Mouse (Mus musculus): Measurements from ENCODE around the gene Actn4. TPM values are rescaled to one million over a fixed set of nuclear protein-coding genes. Genes with fewer than 3 reads are reported as not detected.
"Not testable (repeated sequence)": the region's sequence is repeated elsewhere in the genome, so short reads cannot be mapped to it uniquely, and the experiment has no call there.

Gene Actn4
- total RNA-seq, 2 experiments from 2014 or later = 180 to 203 TPM

DNA sequence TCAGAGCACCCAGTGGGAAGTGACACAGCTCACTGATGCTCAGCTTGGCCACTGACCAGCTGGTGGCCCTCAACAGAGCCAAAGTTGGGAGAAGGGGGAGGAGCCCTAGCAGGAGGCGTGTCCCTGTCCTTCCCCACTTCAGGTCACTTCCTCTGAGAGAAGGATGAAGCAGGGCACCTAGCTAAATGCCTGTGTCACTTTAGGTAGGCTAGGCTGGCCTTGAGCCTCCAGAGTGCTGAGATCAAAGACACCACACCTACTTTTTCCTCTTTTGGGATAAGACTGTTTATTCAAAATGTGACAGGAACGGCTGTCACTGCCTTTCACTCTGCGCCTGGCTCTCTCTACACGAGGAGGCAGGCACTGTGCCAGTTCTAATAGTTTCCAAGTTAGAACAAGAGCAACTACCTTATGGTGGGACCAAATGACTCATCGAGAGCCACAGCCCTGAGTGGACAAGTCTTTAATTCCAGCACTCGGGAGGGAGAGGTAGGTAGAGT lies 9.7 kb upstream of the Actn4 start:
- intact Hi-C loops (cut with DNase I) = loop anchor here (5.0 kb wide), 1 partner anchor 175 kb away; no protein-coding TSS in a partner anchor
- DNase-seq (ENCODE audit: low spot score in 2 of 2) = no peak

DNA sequence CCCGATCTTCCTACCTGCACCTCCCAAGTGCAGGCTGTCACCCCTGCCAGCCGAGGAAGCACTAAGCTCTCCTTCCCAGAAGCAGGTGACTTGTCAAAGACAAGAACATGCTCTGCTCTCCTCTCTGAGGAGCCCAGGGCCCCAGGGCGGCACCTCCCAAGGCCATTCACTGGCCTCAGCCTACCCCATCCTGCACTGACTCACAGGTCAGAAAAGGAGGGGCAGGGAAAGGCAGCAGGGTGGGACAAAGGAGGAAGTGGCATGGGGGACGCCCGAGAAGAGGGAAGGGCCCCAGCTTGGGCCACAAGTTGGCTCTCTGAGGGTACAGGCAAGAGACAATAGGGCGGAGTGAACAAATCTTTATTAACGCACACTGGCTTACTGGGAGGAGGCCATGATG lies 8.9 kb upstream of the Actn4 start:
- no peak for DNase-seq (ENCODE audit: low spot score in 2 of 2)
- intact Hi-C loops (cut with DNase I) = loop anchor here (5.0 kb wide), 1 partner anchor 174 kb away; no protein-coding TSS in a partner anchor

GRCm38 (mm10) chr7:28969672-28970394 lies 7.7 kb upstream of the Actn4 start:
- intact Hi-C loops (cut with DNase I) = loop anchor here (5.0 kb wide), 1 partner anchor 173 kb away; no protein-coding TSS in a partner anchor
- DNase-seq (ENCODE audit: low spot score in 2 of 2) = no peak

- DNase-seq (ENCODE audit: low spot score in 2 of 2) = no peak
- intact Hi-C loops (cut with DNase I) = no loop called here
Measured at GRCm38 (mm10) chr7:28969271-28969670, 7.1 kb upstream of the Actn4 start.

- intact Hi-C loops (cut with DNase I); DNase-seq (ENCODE audit: low spot score in 2 of 2): not testable (repeated sequence)
Measured at GRCm38 (mm10) chr7:28968120-28968519, 6.0 kb upstream of the Actn4 start.

- intact Hi-C loops (cut with DNase I) = no loop called here
- no peak for DNase-seq (ENCODE audit: low spot score in 2 of 2)
Measured at GRCm38 (mm10) chr7:28966751-28967505, 4.8 kb upstream of the Actn4 start.

DNA sequence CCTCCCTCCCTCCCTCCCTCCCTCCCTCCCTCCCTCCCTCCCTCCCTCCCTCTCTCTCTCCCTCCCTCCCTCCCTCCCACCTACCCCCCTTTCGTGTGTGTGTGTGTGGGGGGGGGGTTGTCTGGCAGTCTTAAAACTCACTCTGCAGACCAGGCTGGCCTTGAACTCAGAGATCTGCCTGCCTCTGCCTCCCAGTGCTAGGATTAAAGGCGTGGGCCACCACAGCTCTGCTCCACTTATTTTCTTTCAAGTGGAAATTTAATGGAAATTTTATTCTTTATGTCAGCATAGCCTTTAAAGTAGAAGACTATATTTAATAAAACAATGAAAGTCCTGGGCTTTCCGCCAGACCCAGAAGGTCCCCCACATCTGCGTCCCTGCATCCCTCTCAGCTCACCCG lies 4.0 kb upstream of the Actn4 start:
- DNase-seq (ENCODE audit: low spot score in 2 of 2) = no peak
- intact Hi-C loops (cut with DNase I) = no loop called here

GRCm38 (mm10) chr7:28965346-28965840 lies 3.3 kb upstream of the Actn4 start:
- intact Hi-C loops (cut with DNase I) = no loop called here
- no peak for DNase-seq (ENCODE audit: low spot score in 2 of 2)

DNA sequence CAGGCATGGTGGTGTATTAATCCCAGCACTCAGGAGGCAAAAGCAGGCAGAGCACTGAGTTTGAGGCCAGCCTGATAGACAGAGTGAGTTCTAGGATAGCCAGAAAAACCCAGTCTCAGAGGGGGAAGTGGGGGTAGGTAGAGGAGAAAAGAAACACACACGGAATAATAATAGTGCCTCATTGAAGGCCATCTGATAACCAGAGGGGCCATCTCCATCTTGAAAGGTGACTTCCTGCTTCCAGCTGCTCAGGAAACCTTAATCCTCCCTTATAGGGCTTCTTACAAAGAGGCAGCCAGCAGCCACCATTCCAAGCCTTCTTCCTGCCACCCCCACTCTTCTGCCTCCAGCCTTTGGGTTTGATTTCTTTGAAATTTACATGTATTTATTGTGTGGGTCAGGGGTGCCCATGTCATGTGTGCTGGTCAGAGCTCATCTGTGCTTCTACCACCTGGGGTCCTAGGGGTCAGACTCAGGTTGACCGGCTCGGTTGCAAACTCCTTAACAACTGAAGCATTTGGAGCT lies 1.3 kb upstream of the Actn4 start:
- intact Hi-C loops (cut with DNase I) = loop anchor here (2.0 to 5.0 kb wide), 2 partner anchors 61 to 151 kb away; no protein-coding TSS in a partner anchor
- no peak for DNase-seq (ENCODE audit: low spot score in 2 of 2)

DNA sequence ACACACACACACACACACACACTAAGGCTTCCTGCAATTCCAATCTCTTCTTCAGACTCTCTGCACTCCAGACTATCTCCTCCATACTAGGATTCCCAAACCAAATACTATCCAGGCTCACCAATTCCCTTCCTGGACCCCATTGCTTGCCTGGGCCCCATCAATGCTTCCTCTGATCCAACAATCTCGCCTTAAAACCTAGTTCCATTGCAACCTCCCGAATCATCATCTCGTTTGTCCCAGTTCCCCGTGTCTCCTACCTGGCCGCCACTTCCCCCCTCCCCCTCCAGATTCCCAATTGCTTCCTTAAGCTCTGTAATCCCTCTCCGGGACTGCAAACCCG lies 585 bp downstream of the Actn4 start:
- no peak for DNase-seq (ENCODE audit: low spot score in 2 of 2)
- intact Hi-C loops (cut with DNase I) = loop anchor here (2.0 to 5.0 kb wide), 2 partner anchors 39 to 149 kb away; no protein-coding TSS in a partner anchor

- intact Hi-C loops (cut with DNase I) = loop anchor here (2.0 to 5.0 kb wide), 2 partner anchors 38 to 148 kb away; no protein-coding TSS in a partner anchor
- no peak for DNase-seq (ENCODE audit: low spot score in 2 of 2)
Measured at GRCm38 (mm10) chr7:28960354-28961046, 1.6 kb downstream of the Actn4 start.

DNA sequence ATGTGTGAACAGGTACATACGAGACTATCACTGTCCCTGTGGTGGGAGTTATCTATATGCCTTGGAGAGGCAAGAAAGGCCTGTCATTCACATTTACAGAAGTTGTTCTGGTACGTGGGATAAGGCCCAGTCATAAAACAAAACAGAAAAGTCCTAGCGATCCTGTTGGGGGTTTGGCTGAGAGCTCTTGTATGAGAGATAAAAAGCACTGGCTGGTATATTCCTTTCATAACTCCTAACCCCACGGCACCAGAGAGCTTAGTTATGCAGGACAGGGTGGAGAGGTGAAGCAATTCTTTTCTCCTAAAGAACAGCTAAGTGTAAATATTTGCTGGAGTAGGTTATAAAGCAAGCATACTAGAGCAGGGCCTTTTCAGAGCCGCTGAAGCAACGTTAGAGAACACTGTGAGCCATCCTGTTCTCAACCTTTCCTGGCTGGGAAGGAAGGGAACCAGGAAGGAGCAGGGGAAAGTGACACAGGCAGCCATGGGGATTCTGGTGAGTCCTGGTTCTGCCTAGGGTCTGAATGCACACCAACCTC lies 2.6 kb downstream of the Actn4 start:
- no peak for DNase-seq (ENCODE audit: low spot score in 2 of 2)
- intact Hi-C loops (cut with DNase I) = loop anchor here (2.0 to 5.0 kb wide), 2 partner anchors 37 to 147 kb away; no protein-coding TSS in a partner anchor

DNA sequence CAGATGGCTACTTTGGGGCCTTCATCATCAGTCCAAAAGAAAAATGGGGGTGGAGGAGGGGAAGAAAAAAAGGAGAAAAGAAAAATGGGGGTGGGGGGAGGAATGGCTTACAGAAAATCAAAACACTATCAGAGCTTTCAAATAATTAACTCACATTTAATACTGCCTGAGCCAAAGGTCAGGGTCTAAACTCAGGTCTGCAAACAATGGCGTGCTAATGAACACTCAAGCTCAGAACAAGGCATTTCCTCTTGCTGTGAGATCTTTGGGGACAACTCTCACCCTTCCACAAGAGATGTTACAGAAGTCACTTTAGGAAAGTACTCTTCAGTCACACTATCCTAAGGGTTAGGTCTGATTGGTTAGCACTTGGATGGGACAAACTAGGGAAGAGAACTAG lies 3.4 kb downstream of the Actn4 start:
- no peak for DNase-seq (ENCODE audit: low spot score in 2 of 2)
- intact Hi-C loops (cut with DNase I) = no loop called here

DNA sequence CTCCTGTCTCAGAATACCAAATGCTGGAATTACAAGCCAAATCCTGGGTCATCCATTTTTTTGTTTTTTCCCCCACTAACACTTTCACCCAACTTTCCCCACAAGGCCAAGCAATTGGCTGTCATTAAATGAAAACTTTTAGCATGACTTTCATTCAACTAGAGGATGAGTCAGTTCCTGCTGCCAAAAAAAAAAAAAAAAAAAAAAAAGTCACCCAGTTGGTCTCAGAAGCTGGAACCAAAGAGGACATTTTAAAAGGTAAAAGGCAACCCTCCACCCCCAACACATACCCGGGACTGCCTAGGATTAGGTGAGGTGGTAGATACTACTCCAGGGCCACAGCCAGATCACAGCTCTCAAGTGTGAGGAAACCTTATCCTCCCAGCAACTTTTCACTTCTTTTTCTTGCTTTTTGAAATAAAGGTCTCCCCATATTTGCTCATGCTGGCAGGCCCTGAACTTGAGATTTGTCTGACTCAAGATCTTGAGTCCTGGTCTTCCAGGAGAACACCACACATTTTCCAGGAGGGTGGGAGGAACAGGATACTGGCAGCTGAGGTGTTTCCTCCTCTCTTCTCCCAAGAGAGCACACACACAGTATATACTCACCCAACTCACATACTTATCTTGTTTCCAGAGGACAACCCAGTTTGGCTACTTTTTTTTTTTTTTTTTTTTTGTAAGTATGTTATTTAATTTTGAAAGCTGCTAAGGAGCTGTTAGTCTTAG lies 4.0 kb downstream of the Actn4 start:
- intact Hi-C loops (cut with DNase I) = no loop called here
- no peak for DNase-seq (ENCODE audit: low spot score in 2 of 2)

- DNase-seq (ENCODE audit: low spot score in 2 of 2) = no peak
- intact Hi-C loops (cut with DNase I) = no loop called here
Measured at GRCm38 (mm10) chr7:28957286-28957685, 4.9 kb downstream of the Actn4 start.

GRCm38 (mm10) chr7:28956270-28956669 lies 5.9 kb downstream of the Actn4 start:
- intact Hi-C loops (cut with DNase I) = no loop called here
- DNase-seq (ENCODE audit: low spot score in 2 of 2) = no peak

DNA sequence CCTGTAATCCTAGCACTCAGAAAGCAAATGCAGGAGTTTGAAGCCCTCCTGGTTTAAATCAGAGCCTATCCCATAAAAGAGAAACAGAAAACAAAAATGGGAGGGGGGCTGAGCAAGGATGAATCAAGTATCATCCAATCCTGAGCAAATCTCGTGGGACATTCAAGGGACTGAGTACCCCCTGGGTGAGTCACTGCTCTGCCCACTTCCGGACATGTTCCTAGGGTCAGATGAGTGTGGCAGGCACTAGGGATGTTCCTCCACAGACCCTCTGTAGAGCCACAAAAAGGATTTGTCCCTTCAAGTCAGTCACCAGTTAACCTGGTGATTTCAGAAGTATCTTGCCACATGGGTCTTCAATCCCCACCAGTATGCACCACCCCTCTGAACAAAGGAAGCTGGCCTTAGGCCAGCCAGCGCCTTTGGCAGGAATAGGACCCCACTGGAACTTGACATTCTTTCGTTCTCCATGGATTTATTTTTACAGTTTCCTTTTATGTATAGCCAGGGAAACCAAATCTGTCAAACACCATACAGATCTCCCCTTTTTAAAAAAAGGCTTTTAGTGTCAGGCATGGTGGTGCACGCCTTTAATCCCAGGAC lies 6.7 kb downstream of the Actn4 start:
- intact Hi-C loops (cut with DNase I) = no loop called here

GRCm38 (mm10) chr7:28954773-28955172 lies 7.4 kb downstream of the Actn4 start:
- intact Hi-C loops (cut with DNase I) = no loop called here
- no peak for DNase-seq (ENCODE audit: low spot score in 2 of 2)

More for the DNA sequence above, 6.7 kb downstream of the Actn4 start:
- no peak for DNase-seq (ENCODE audit: low spot score in 2 of 2)
